ENCODE assay signal across 7 mouse cellular contexts in the genomic region with DNA sequence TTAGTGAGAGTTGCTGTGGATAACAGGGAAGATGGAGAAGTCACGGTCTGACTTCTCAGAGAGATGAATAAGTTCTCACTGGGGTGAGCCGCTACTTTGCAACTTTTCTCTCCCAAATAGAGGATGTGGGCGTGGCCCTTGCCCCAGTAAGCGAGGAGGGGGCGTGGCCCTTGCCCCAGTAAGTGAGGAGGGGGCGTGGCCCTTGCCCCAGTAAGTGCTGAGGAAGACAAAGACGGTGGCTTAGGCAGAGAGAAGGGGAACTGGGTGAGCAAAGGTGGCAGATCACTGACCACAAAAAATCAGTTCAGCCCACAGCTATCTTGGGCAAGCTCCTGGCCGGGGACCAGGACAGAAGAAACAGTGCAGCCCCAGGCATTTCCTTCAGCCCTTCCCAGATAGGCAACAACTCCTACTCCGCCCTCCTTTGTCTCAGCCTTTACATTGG. TPM values are rescaled to one million over a fixed set of nuclear protein-coding genes. Genes with fewer than 3 reads are reported as not detected.
DNase-seq lines count a peak whose midpoint lies in the region; ATAC-seq and TF ChIP-seq lines count a peak whose summit lies in the region.

No protein-coding gene starts in this region.

- peak overlapping the region; percentile 92 for H3K27ac ChIP-seq in ES-Bruce4 (ENCODE audit: insufficient read depth, low read length)
- peak overlapping the region; percentile 46; the same call in 1 of the 2 replicates for H3K27ac ChIP-seq in bone marrow, adult 2 months (ENCODE audit: control insufficient read depth, insufficient read depth, low read depth, low read length, poor library complexity)
- peak overlapping the region; percentile 52; the same call in 1 of the 2 replicates for H3K27ac ChIP-seq in limb, embryonic 13.5 days
- no peak overlapping the region for H3K27ac ChIP-seq in midbrain, embryonic 12.5 days (replicated peaks)

- no peak for TF ChIP-seq CTCF in ES-Bruce4 (IDR thresholded peaks at IDR 0.05; ENCODE audit: low read depth, low read length)
- no peak for TF ChIP-seq CTCF in bone marrow, adult 2 months (IDR thresholded peaks at IDR 0.05; ENCODE audit: control insufficient read depth, insufficient read depth, low read length)

- peak overlapping the region; percentile 48 for H3K4me2 ChIP-seq in limb, embryonic 13.5 days (replicated peaks)
- H3K4me2 ChIP-seq in midbrain, embryonic 12.5 days (replicated peaks): peak overlapping the region; percentile 40

- no peaks in the 10 kb centered on the region for H3K36me3 ChIP-seq in ES-Bruce4 (ENCODE audit: control insufficient read depth, insufficient read depth, low read length, poor library complexity, severe bottlenecking)
- no peaks in the 10 kb centered on the region for H3K36me3 ChIP-seq in limb, embryonic 13.5 days
- H3K36me3 ChIP-seq in midbrain, embryonic 12.5 days: no peaks in the 10 kb centered on the region

- peak; percentile 31 for DNase-seq in gastrocnemius, postnatal 10 days
- peak; percentile 90 for DNase-seq in induced T-regulatory cell, adult 2 months (ENCODE audit: low read depth)
- DNase-seq in spleen, postnatal 14 days (ENCODE audit: low spot score in 2 of 2): peak; percentile 54 to 63

- peaks cover 6% of the 10 kb centered on the region for H3K4me1 ChIP-seq in ES-Bruce4 (ENCODE audit: control insufficient read depth, insufficient read depth, low read length)
- H3K4me1 ChIP-seq in bone marrow, adult 2 months (ENCODE audit: control insufficient read depth, insufficient read depth, low read length): peaks cover 2% of the 10 kb centered on the region
- peaks cover 27% of the 10 kb centered on the region for H3K4me1 ChIP-seq in limb, embryonic 13.5 days
- peaks cover 4% of the 10 kb centered on the region; the same call in 1 of the 2 replicates for H3K4me1 ChIP-seq in midbrain, embryonic 12.5 days

- peak; percentile 84 for TF ChIP-seq EP300 in ES-Bruce4 (IDR thresholded peaks at IDR 0.05; ENCODE audit: insufficient read depth, low read depth, low read length)

- H3K9me3 ChIP-seq in ES-Bruce4 (replicated peaks; ENCODE audit: control insufficient read depth, insufficient read depth, low read length, poor library complexity, severe bottlenecking): no peaks in the 10 kb centered on the region
- no peaks in the 10 kb centered on the region for H3K9me3 ChIP-seq in limb, embryonic 13.5 days
- no peaks in the 10 kb centered on the region for H3K9me3 ChIP-seq in midbrain, embryonic 12.5 days

- H3K27me3 ChIP-seq in ES-Bruce4 (ENCODE audit: control insufficient read depth, insufficient read depth, low read length, poor library complexity, severe bottlenecking): no peaks in the 10 kb centered on the region
- no peaks in the 10 kb centered on the region for H3K27me3 ChIP-seq in limb, embryonic 13.5 days
- no peaks in the 10 kb centered on the region for H3K27me3 ChIP-seq in midbrain, embryonic 12.5 days

- H3K9ac ChIP-seq in ES-Bruce4 (ENCODE audit: low read depth, poor library complexity, severe bottlenecking): no peak overlapping the region
- no peak overlapping the region for H3K9ac ChIP-seq in limb, embryonic 13.5 days
- no peak overlapping the region for H3K9ac ChIP-seq in midbrain, embryonic 12.5 days (replicated peaks)

- ATAC-seq in limb, embryonic 13.5 days (ENCODE audit: low FRiP score, low read depth): no peak
- ATAC-seq in midbrain, embryonic 12.5 days (ENCODE audit: low FRiP score, low read depth): peak; percentile 65

- TF ChIP-seq POLR2A in ES-Bruce4 (IDR thresholded peaks at IDR 0.05; ENCODE audit: insufficient read depth, low read length): no peak
- TF ChIP-seq POLR2A in bone marrow, adult 2 months (IDR thresholded peaks at IDR 0.05; ENCODE audit: borderline replicate concordance, control insufficient read depth, low read depth, low read length): no peak; the same call in 1 of the 2 replicates

- peak overlapping the region; percentile 23; the same call in 1 of the 2 replicates for H3K4me3 ChIP-seq in ES-Bruce4 (ENCODE audit: low read depth, low read length)
- H3K4me3 ChIP-seq in bone marrow, adult 2 months (replicated peaks; ENCODE audit: control insufficient read depth, low read depth, low read length): no peak overlapping the region
- H3K4me3 ChIP-seq in limb, embryonic 13.5 days: no peak overlapping the region; the same call in 1 of the 2 replicates
- H3K4me3 ChIP-seq in midbrain, embryonic 12.5 days: peak overlapping the region; percentile 13; the same call in 1 of the 2 replicates

- WGBS in bone marrow, adult 2 months: under 1% methylated on average over 9 of the region's 9 CpGs
- WGBS in limb, embryonic 13.5 days: 28% methylated on average over 9 of the region's 9 CpGs
- 14% methylated on average over 9 of the region's 9 CpGs for WGBS in midbrain, embryonic 12.5 days

RNA-seq across cellular contexts. Expression of a gene that starts 23.9 kb away (rescaled TPM):
- 49.7 and 65.0 TPM in 2 replicates for polyA plus RNA-seq in ES-Bruce4 (2011; ENCODE audit: insufficient read depth, insufficient read length, low read depth, missing spikeins)
- 13.9 and 29.0 TPM in 2 replicates for polyA plus RNA-seq in bone marrow, adult 2 months (2011; ENCODE audit: insufficient read depth, insufficient read length, low replicate concordance, missing spikeins)
- 100 to 1,000 TPM; 129 to 145 TPM for total RNA-seq in gastrocnemius, postnatal 10 days (2021)
- polyA plus RNA-seq in limb, embryonic 13.5 days (2015; fragmentation: Nextera tagmentation; extraction: Ambion mirVana): 31.8 and 41.1 TPM in 2 replicates
- 39.5 and 40.0 TPM in 2 replicates for polyA plus RNA-seq in midbrain, embryonic 12.5 days (2016; fragmentation: Nextera tagmentation; extraction: Ambion mirVana)

Comparison
In these comparisons a context has a peak if more than half of its experiments do, and no peak if none do; other contexts are left out.
1. H3K4me3 ChIP-seq: peak in ES-Bruce4 (single experiment) and midbrain, embryonic 12.5 days (single experiment); none in bone marrow, adult 2 months (single experiment) and limb, embryonic 13.5 days (single experiment).
2. DNase-seq: peak in every context shown above with its lines; median percentile 90 in induced T-regulatory cell, adult 2 months; 58 in spleen, postnatal 14 days; 31 in gastrocnemius, postnatal 10 days.